9 mouse cellular contexts compared by ENCODE assay signal in the genomic region with DNA sequence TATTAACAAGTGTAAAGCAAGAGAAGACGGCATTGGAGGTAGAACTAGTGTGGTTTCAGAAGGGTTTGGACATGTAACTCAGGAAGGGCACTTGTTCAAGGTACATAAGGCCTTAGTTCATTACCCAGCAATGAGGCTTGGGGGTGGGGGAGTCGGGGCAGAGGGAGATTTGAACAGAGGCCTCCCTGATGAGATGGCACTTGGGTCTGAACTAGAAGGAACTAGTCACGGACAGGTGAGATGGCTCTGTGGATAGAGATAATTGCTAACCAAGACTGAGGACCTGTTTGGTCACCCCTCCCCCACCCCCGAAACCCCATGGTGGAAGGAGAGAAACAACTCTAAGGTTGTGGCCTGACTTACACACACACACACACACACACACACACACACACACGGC. TPM values are rescaled to one million over a fixed set of nuclear protein-coding genes. Genes with fewer than 3 reads are reported as not detected.
DNase-seq lines count a peak whose midpoint lies in the region; ATAC-seq and TF ChIP-seq lines count a peak whose summit lies in the region.
"Had no signal": no experiment of that assay in that cellular context is flagged by ENCODE, and none has a peak within 500 bp of the region (broad histone marks: within the 10 kb centered on the region; RNA-seq: fewer than 3 reads in every experiment).

No protein-coding gene starts in this region.

- H3K36me3 ChIP-seq in lung, embryonic 16.5 days (ENCODE audit: control insufficient read depth, insufficient read depth, low read length), result peaks cover 23% of the 10 kb centered on the region
- H3K36me3 ChIP-seq in stomach, embryonic 16.5 days (ENCODE audit: control insufficient read depth, insufficient read depth, low read length), result peaks cover 9% of the 10 kb centered on the region; the same call in 1 of the 2 replicates

- TF ChIP-seq POLR2A in embryonic fibroblast, embryonic 13.5 days (IDR thresholded peaks at IDR 0.05; ENCODE audit: low read depth, low read length), result no peak

- WGBS in lung, embryonic 16.5 days, result 29% methylated on average over 5 of the region's 5 CpGs
- WGBS in stomach, embryonic 16.5 days, result 41% methylated on average over 5 of the region's 5 CpGs

- TF ChIP-seq CTCF in embryonic fibroblast, embryonic 13.5 days (IDR thresholded peaks at IDR 0.05; ENCODE audit: borderline replicate concordance, insufficient read depth, low read length), result no peak

- H3K4me3 ChIP-seq in lung, embryonic 16.5 days (ENCODE audit: low read length), result peak overlapping the region; percentile 79
- peak overlapping the region; percentile 96 for H3K4me3 ChIP-seq in embryonic fibroblast, embryonic 13.5 days (ENCODE audit: insufficient read depth, low read length)
- H3K4me3 ChIP-seq in stomach, embryonic 16.5 days (replicated peaks; ENCODE audit: low read length), result peak overlapping the region; percentile 79

- H3K4me2 ChIP-seq in lung, embryonic 16.5 days (ENCODE audit: low read depth, low read length), result peak overlapping the region; percentile 69
- peak overlapping the region; percentile 74 for H3K4me2 ChIP-seq in stomach, embryonic 16.5 days (ENCODE audit: low read depth, low read length)

- H3K27me3 ChIP-seq in lung, embryonic 16.5 days (ENCODE audit: control insufficient read depth, insufficient read depth, low read depth, low read length), result no peaks in the 10 kb centered on the region
- no peaks in the 10 kb centered on the region for H3K27me3 ChIP-seq in stomach, embryonic 16.5 days (ENCODE audit: control insufficient read depth, insufficient read depth, low read length)

- peak overlapping the region; percentile 81 for H3K9ac ChIP-seq in lung, embryonic 16.5 days (ENCODE audit: low read length)
- H3K9ac ChIP-seq in stomach, embryonic 16.5 days (ENCODE audit: low read length), result peak overlapping the region; percentile 78

- H3K4me1 ChIP-seq in lung, embryonic 16.5 days (replicated peaks; ENCODE audit: control insufficient read depth, insufficient read depth, low read length), result peaks cover 21% of the 10 kb centered on the region
- H3K4me1 ChIP-seq in embryonic fibroblast, embryonic 13.5 days (ENCODE audit: control insufficient read depth, insufficient read depth, low read length), result no peaks in the 10 kb centered on the region
- H3K4me1 ChIP-seq in stomach, embryonic 16.5 days (ENCODE audit: control insufficient read depth, insufficient read depth, low read length), result peaks cover 16% of the 10 kb centered on the region; the same call in 1 of the 2 replicates

- DNase-seq in lung, postnatal 10 days, result no peak
- peak; percentile 23 for DNase-seq in liver
- DNase-seq in layer of hippocampus, postnatal 14 days (ENCODE audit: low spot score in 2 of 2), result no peak
- no peak for DNase-seq in adrenal gland, postnatal 4 days (ENCODE audit: low spot score in 2 of 2)

- no peak for ATAC-seq in lung, embryonic 16.5 days (ENCODE audit: low read depth)
- ATAC-seq in stomach, embryonic 16.5 days (ENCODE audit: insufficient read depth, low FRiP score), result no peak
- ATAC-seq in monocyte, adult 5-6 weeks (replicated peaks; ENCODE audit: insufficient number of reproducible peaks, low FRiP score, low TSS enrichment, poor library complexity, severe bottlenecking), result no peak
- ATAC-seq: lung, postnatal 0 days had no signal

- H3K9me3 ChIP-seq in lung, embryonic 16.5 days (ENCODE audit: control insufficient read depth, low read length), result no peaks in the 10 kb centered on the region
- H3K9me3 ChIP-seq in stomach, embryonic 16.5 days (replicated peaks; ENCODE audit: control insufficient read depth, low read length), result no peaks in the 10 kb centered on the region

- no peak overlapping the region for H3K27ac ChIP-seq in lung, embryonic 16.5 days (ENCODE audit: low read length)
- H3K27ac ChIP-seq in embryonic fibroblast, embryonic 13.5 days (ENCODE audit: insufficient read depth, low read length), result no peak overlapping the region
- no peak overlapping the region for H3K27ac ChIP-seq in stomach, embryonic 16.5 days (ENCODE audit: low read length)

RNA-seq across cellular contexts. Expression of a gene that starts 1.1 kb away (rescaled TPM):
- polyA plus RNA-seq in lung, embryonic 16.5 days (2015; fragmentation: Nextera tagmentation; extraction: Ambion mirVana), result 105 and 106 TPM in 2 replicates
- polyA plus RNA-seq in embryonic fibroblast, embryonic 13.5 days (2011; ENCODE audit: insufficient read length, low read depth, missing spikeins), result 44.7 and 75.2 TPM in 2 replicates
- 66.2 and 67.4 TPM in 2 replicates for polyA plus RNA-seq in stomach, embryonic 16.5 days (2015; fragmentation: Nextera tagmentation; extraction: Ambion mirVana)
- 1 to 10 TPM; 2.7 to 2.9 TPM for total RNA-seq in layer of hippocampus, postnatal 14 days (2021)
- total RNA-seq in adrenal gland, postnatal 4 days (2021), result 10 to 100 TPM; 36.7 to 40.7 TPM
- 9.5 to 15.1 TPM (median 11.3 TPM) in 3 replicates for total RNA-seq in monocyte, adult 5-6 weeks (2017)

RNA-seq across cellular contexts. Expression of a gene that starts 49.6 kb away (rescaled TPM):
- polyA plus RNA-seq in lung, embryonic 16.5 days (2015; fragmentation: Nextera tagmentation; extraction: Ambion mirVana), result 4.7 and 6.7 TPM in 2 replicates
- polyA plus RNA-seq in embryonic fibroblast, embryonic 13.5 days (2011; ENCODE audit: insufficient read length, low read depth, missing spikeins), result 2.7 and 10.1 TPM in 2 replicates
- polyA plus RNA-seq in stomach, embryonic 16.5 days (2015; fragmentation: Nextera tagmentation; extraction: Ambion mirVana), result 4.2 and 4.4 TPM in 2 replicates
- total RNA-seq in layer of hippocampus, postnatal 14 days (2021), result 1 to 10 TPM; 5.2 to 6.7 TPM
- total RNA-seq in adrenal gland, postnatal 4 days (2021), result 10 to 100 TPM; 30.9 to 35.7 TPM
- 21.5 to 42.1 TPM (median 35.4 TPM) in 3 replicates for total RNA-seq in monocyte, adult 5-6 weeks (2017)
